Mouse (Mus musculus) midbrain, postnatal 0 days (tissue): ENCODE measurements around the gene Mthfd1l. TPM values are rescaled to one million over a fixed set of nuclear protein-coding genes. Genes with fewer than 3 reads are reported as not detected.
"Not testable (repeated sequence)": the region's sequence is repeated elsewhere in the genome, so short reads cannot be mapped to it uniquely, and the experiment has no call there.

Experiments
- ATAC-seq: fragments of 200-750 bp; cut with Nextera tagmentation; 2 replicates; pipeline ENCODE4 v1.8.0; 2017; ENCODE audit warnings: moderate number of reproducible peaks, mild to moderate bottlenecking, moderate TSS enrichment, moderate library complexity; ENCODE audit not compliant: low FRiP score
- DNase-seq: peaks from one replicate; pipeline ENCODE4 v3.0.0-alpha.2; 2015; ENCODE audit warnings: low spot score
- H3K27ac ChIP-seq: fragments of 300-500 bp; sonication (generic); 2 replicates; pipeline ENCODE4 v1.5.1; 2014; ENCODE audit warnings: low read depth, mild to moderate bottlenecking, low read length, mixed read lengths
- H3K27me3 ChIP-seq: fragments of 300-500 bp; sonication (generic); 2 replicates; pipeline ENCODE4 v1.6.1; 2014; ENCODE audit warnings: low read length, control low read depth, mixed read lengths; ENCODE audit not compliant: insufficient read depth
- H3K36me3 ChIP-seq: fragments of 300-500 bp; sonication (generic); 2 replicates; pipeline ENCODE4 v1.6.1; 2014; ENCODE audit warnings: low read length, control low read depth, mixed read lengths; ENCODE audit not compliant: insufficient read depth
- H3K4me1 ChIP-seq: fragments of 300-500 bp; sonication (generic); 2 replicates; pipeline ENCODE4 v1.6.1; 2014; ENCODE audit warnings: mild to moderate bottlenecking, control low read depth, antibody characterized with exemption, low read length, mixed read lengths; ENCODE audit not compliant: insufficient read depth
- H3K4me2 ChIP-seq: fragments of 300-500 bp; sonication (generic); 2 replicates; pipeline ENCODE4 v1.6.1; 2014; ENCODE audit warnings: low read depth, mild to moderate bottlenecking, low read length, mixed read lengths; ENCODE audit not compliant: poor library complexity, severe bottlenecking
- H3K4me3 ChIP-seq: fragments of 300-500 bp; sonication (generic); 2 replicates; pipeline ENCODE4 v1.5.1; 2014; ENCODE audit warnings: low read depth, mild to moderate bottlenecking, low read length, moderate library complexity
- H3K9ac ChIP-seq: fragments of 300-500 bp; sonication (generic); replicated peaks from 2 replicates; pipeline ENCODE4 v1.6.1; 2014; ENCODE audit warnings: mild to moderate bottlenecking, low read length, moderate library complexity, mixed read lengths; ENCODE audit not compliant: poor library complexity, severe bottlenecking
- H3K9me3 ChIP-seq: fragments of 300-500 bp; sonication (generic); 2 replicates; pipeline ENCODE4 v1.6.1; 2016; ENCODE audit warnings: low read length, control low read depth
- CTCF ChIP-seq: IDR thresholded peaks from 2 replicates; pipeline ENCODE4 v1.5.1; 2016; ENCODE audit warnings: antibody characterized with exemption, mild to moderate bottlenecking
- WGBS: fragments of 180-500 bp; shearing (Covaris S2); extraction: QIAGEN DNeasy Blood & Tissue Kit; methylation state at CpG from one replicate; pipeline ENCODE4 v1.1.7; 2014; 5-methylcytosine and 5-hydroxymethylcytosine counted together
- polyA plus RNA-seq: library from polyadenylated mRNA; unstranded; fragments of >200 nt; fragmentation: Nextera tagmentation; extraction: Ambion mirVana; gene quantifications from 2 replicates; pipeline ENCODE4 v1.2.1, GENCODE M21; 2015
- total RNA-seq: library from RNA; depleted of rRNA; stranded (reverse); fragments of >200 nt; gene quantifications from 2 replicates; pipeline ENCODE4 v1.2.3, GENCODE M21; 2014

The Mthfd1l gene
- total and polyA plus RNA-seq, 2 experiments from 2014 or later: 7.9 to 9.2 TPM

DNA sequence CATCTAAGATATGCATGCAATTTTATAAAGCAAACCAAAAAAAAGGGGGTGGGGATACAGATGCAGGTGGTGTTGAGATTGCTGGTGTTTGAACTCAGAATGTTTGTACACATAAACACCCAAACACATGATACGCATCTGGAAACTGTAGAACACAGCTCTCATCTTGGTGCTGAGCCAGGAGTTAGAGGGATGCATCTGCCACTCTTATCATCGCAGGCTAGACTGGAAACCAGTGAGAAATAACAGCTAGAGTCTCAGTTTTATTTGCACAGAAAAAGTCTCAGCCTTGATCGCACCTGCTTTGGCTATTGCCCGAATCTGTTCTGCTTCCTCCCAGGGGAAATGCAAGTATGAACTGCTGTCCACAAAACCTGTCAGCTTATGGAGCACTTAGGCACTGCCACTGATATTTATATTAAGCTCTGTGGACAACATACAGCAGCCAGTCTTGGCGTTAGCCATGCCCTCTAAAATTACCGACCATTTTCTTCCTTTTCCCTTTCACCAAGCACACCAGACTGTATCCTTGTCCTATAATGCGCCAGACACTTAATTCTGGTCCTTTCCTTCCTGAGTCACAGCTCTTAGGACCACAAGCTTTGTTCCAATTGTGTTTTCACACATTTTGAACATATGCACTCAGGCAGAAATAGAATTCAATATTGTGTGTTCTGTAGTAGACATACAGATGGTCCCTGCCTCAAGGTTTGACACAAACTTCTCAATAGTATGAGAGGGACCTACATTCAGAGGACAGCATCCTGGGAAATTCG is 98.3 kb downstream of the Mthfd1l start:
- no peaks in the 10 kb centered on the region for H3K4me1 ChIP-seq
- no peak overlapping the region for H3K4me3 ChIP-seq
- no peaks in the 10 kb centered on the region for H3K36me3 ChIP-seq
- WGBS: 86% methylated on average over 8 of the region's 8 CpGs
- no peaks in the 10 kb centered on the region for H3K9me3 ChIP-seq
- DNase-seq (peak; percentile 38), ATAC-seq (no peak)
- H3K9ac ChIP-seq: no peak overlapping the region
- H3K27ac ChIP-seq: no peak overlapping the region
- no peak overlapping the region for H3K4me2 ChIP-seq
- no peaks in the 10 kb centered on the region for H3K27me3 ChIP-seq
- no peak for TF ChIP-seq CTCF

DNA sequence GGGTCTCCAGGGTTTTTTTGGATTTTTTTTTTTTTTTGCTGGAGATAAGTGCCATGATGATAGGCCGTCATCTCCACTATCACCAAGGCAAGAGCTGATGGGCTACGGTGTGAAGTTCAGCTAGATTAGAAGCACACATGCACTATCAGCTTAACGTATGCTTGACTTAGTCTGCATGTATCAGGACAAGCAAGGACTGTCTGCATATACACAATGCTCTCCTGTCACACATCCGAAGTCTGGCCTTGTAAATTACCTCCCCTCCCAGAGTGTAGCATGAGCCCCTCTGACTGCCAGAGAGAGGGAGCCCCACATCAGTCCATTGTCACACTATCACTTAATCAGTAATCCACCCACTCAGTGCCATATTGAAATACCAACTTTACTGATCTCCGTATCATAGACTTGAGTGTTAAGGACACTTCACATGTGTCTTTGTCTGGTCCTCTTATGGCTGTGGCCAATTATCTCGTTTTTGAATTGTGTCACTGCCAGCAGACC is 99.0 kb downstream of the Mthfd1l start:
- Histone ChIP-seq H3K27ac (no peak overlapping the region), H3K27me3 (no peaks in the 10 kb centered on the region), H3K9me3 (no peaks in the 10 kb centered on the region), H3K4me2 (no peak overlapping the region), H3K4me1 (no peaks in the 10 kb centered on the region), H3K9ac (no peak overlapping the region), H3K36me3 (no peaks in the 10 kb centered on the region), H3K4me3 (no peak overlapping the region)
- TF ChIP-seq CTCF: no peak
- WGBS: 76% methylated on average over 6 of the region's 6 CpGs
- no peak for DNase-seq
- no peak for ATAC-seq

DNA sequence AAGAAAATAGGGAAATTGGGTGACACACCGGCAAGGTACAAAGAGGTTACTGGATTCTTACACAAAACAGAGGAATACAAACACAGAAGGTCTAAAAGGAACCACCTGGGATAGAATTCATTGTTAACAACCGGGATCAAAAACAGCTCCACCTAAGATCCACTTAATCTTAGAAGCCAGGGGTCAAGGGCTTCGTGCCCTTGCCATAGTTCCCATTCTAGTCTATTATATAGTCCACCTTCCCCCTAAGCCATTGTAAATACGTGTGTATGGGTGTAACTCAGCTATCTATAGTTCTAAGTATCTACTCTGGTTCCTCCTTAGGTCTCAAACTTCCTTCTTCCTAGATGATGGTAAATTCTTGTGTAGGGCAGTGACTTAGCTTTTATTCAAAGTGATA is 99.6 kb downstream of the Mthfd1l start:
- H3K27me3 ChIP-seq, ATAC-seq: not testable (repeated sequence)
- WGBS: 86% methylated on average over 4 of the region's 4 CpGs

DNA sequence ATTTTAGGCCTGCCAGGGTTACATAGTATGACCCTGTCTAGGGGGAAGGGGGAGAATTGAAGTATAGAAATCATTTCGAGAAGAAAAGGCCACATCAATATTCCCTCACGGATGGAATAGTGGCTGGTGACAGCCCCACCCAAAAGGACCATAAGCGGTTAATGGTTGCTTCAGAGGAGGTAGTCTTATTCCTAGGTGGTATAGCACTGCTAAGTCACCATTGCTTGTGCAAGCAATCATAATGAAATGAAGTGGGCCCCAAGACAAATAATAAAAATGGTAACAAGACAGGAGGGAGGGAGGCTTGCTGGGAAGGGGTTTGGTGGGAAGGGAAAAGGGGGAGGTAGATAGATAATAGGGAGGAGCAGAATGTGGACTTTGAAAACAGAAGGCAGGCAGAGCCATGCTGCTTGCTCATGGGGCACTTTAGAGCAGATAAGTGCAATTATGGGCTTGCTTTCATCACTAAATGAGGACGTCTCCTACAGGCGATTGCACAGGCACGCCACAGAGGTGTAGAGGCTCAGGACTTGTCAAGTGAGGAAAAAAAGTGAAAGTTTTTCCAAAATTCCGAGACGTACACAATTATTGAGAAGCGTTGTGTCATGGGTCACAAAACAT is 105.4 kb downstream of the Mthfd1l start:
- Histone ChIP-seq H3K4me3 (no peak overlapping the region), H3K36me3 (no peaks in the 10 kb centered on the region), H3K9ac (no peak overlapping the region), H3K4me2 (no peak overlapping the region), H3K27ac (no peak overlapping the region), H3K4me1 (no peaks in the 10 kb centered on the region), H3K27me3 (no peaks in the 10 kb centered on the region), H3K9me3 (no peaks in the 10 kb centered on the region)
- no peak for ATAC-seq
- TF ChIP-seq CTCF: no peak
- no peak for DNase-seq
- 90% methylated on average over 9 of the region's 9 CpGs for WGBS

More for the DNA sequence above, 99.6 kb downstream of the Mthfd1l start:
- H3K4me3 ChIP-seq, H3K4me1 ChIP-seq, DNase-seq, H3K9me3 ChIP-seq, H3K4me2 ChIP-seq, H3K9ac ChIP-seq, H3K27ac ChIP-seq, H3K36me3 ChIP-seq: not testable (repeated sequence)

DNA sequence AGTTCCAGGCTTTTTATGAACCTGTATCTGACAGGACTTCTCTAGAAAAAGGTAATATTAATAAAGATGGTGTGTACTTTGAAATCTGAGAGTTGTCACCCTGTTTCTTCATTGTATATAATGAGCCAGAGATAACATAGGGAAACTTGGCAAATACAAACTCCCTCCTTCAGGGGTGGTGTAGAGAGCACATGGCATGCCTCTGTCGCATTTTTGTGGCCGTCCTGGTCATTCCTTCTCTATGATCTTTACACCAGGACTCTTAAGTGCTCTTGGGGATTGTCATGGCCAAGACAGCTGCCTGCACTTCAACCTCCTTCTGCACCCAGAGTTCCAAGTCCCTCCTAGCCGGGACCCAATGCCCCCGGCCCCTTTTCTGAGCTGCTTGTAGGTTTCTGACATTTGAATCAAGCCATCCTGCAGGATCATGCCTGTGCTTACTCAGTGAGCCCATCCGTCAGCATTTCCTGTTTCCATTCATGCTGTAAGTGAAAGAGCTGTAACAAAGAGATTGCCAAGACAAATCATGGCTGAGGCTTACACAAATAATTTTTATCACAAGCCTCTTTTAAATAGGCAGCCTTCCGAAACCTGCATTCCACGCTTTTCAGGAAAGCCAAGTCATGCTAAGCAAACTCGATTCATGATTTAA is 106.2 kb downstream of the Mthfd1l start:
- H3K4me1 ChIP-seq: no peaks in the 10 kb centered on the region
- no peak overlapping the region for H3K4me3 ChIP-seq
- no peak for DNase-seq
- peak overlapping the region; percentile 19; the same call in 1 of the 2 replicates for H3K9ac ChIP-seq
- no peak for TF ChIP-seq CTCF
- no peak for ATAC-seq
- no peaks in the 10 kb centered on the region for H3K36me3 ChIP-seq
- H3K27me3 ChIP-seq: no peaks in the 10 kb centered on the region
- WGBS: 70% methylated on average over 8 of the region's 8 CpGs
- H3K4me2 ChIP-seq: no peak overlapping the region
- no peak overlapping the region for H3K27ac ChIP-seq
- H3K9me3 ChIP-seq: no peaks in the 10 kb centered on the region
